Mouse (Mus musculus) neural tube, embryonic 12.5 days (tissue): ENCODE data around the gene Adam20. TPM values are rescaled to one million over a fixed set of nuclear protein-coding genes. Genes with fewer than 3 reads are reported as not detected.
"Not testable (repeated sequence)": the region's sequence is repeated elsewhere in the genome, so short reads cannot be mapped to it uniquely, and the experiment has no call there.

Experiments
- ATAC-seq: fragments of 200-750 bp; cut with Nextera tagmentation; 2 replicates; pipeline ENCODE4 v1.8.0; 2017; ENCODE audit warnings: low read depth, mild to moderate bottlenecking, moderate TSS enrichment, moderate library complexity; ENCODE audit not compliant: low FRiP score
- H3K27ac ChIP-seq: fragments of 300-500 bp; sonication (generic); 2 replicates; pipeline ENCODE4 v1.5.1; 2016
- H3K27me3 ChIP-seq: fragments of 300-500 bp; sonication (generic); replicated peaks from 2 replicates; pipeline ENCODE4 v1.6.1; 2016; ENCODE audit warnings: mild to moderate bottlenecking
- H3K36me3 ChIP-seq: fragments of 300-500 bp; sonication (generic); 2 replicates; pipeline ENCODE4 v1.6.1; 2016; ENCODE audit warnings: mild to moderate bottlenecking
- H3K4me1 ChIP-seq: fragments of 300-500 bp; sonication (generic); 2 replicates; pipeline ENCODE4 v1.6.1; 2016
- H3K4me2 ChIP-seq: fragments of 300-500 bp; sonication (generic); replicated peaks from 2 replicates; pipeline ENCODE4 v1.6.1; 2016; ENCODE audit warnings: mild to moderate bottlenecking
- H3K4me3 ChIP-seq: fragments of 300-500 bp; sonication (generic); 2 replicates; pipeline ENCODE4 v1.5.1; 2016
- H3K9ac ChIP-seq: fragments of 300-500 bp; sonication (generic); 2 replicates; pipeline ENCODE4 v1.6.1; 2016; ENCODE audit warnings: mild to moderate bottlenecking
- H3K9me3 ChIP-seq: fragments of 300-500 bp; sonication (generic); 2 replicates; pipeline ENCODE4 v1.6.1; 2016; ENCODE audit warnings: mild to moderate bottlenecking
- WGBS: fragments of 180-500 bp; shearing (Covaris S2); methylation state at CpG from one replicate; pipeline ENCODE4 v1.1.7; 2016; 5-methylcytosine and 5-hydroxymethylcytosine counted together
- polyA plus RNA-seq: library from polyadenylated mRNA; unstranded; fragments of >200 nt; fragmentation: Nextera tagmentation; extraction: Ambion mirVana; gene quantifications from 2 replicates; pipeline ENCODE4 v1.2.1, GENCODE M21; 2016

The Adam20 gene
- polyA plus RNA-seq = not detected in 2 replicates

- H3K27me3 ChIP-seq, H3K9ac ChIP-seq, H3K4me3 ChIP-seq, H3K36me3 ChIP-seq, H3K27ac ChIP-seq, H3K9me3 ChIP-seq, ATAC-seq, H3K4me2 ChIP-seq, H3K4me1 ChIP-seq: not testable (repeated sequence)
- WGBS = 76% methylated on average over 1 of the region's 1 CpGs
These were observed at the start of gene Adam20 for GRCm38 (mm10) chr8:40792973-40793372. TSS of gene Adam20 (plus strand) at chr8:40793273.

DNA sequence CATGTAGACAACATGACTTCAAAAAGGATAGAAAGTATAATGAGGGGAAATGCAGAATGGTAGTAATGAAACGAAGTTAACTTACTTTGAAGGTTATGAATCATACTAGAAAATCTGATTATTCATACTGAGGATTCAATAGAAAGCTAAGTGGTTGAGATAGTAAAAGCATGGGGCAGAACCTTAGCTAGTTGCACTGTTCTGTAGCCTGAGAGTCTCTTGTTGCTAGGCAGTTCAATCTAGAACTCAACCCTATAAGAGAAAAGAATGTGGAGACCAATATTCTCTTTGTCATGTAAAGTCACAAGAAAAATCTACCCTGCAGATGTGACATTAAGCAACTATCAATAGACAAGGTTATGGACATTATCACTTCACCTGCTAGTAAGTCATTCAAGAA is 41.2 kb upstream of the Adam20 start, which contains the start of gene Adam25:
Gene Adam25, plus strand, starts transcription at position 301 of the 400 bp plus-strand sequence.
- H3K4me2 ChIP-seq, H3K9ac ChIP-seq, ATAC-seq, H3K36me3 ChIP-seq, H3K4me3 ChIP-seq, H3K27me3 ChIP-seq, H3K9me3 ChIP-seq, H3K4me1 ChIP-seq, H3K27ac ChIP-seq: not testable (repeated sequence)
- WGBS = 64% methylated on average over 1 of the region's 1 CpGs

DNA sequence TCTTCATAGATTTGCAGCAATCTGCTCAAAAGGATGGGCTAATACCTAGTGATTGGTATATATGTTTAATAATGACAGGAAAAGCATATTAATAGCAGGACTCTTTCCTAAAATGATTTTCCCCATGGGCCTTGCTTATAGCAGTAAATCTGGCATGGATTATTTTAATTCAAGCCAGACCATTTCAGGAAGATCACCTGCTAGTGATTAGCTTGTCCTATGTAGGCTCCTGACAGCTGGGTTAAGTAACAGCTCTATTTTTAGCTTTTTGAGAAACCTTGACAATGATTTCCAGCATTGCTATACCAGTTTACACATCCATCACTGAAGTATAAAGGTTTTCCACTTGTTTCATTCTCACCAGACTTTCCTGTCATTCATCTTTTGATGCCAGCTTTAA is 9.8 kb upstream of the Adam20 start:
- no peaks in the 10 kb centered on the region for H3K36me3 ChIP-seq
- ATAC-seq = no peak
- no peaks in the 10 kb centered on the region for H3K4me1 ChIP-seq
- no peaks in the 10 kb centered on the region for H3K9me3 ChIP-seq
- H3K4me2 ChIP-seq = no peak overlapping the region
- H3K27me3 ChIP-seq = no peaks in the 10 kb centered on the region
- no peak overlapping the region for H3K4me3 ChIP-seq
- no peak overlapping the region for H3K9ac ChIP-seq
- H3K27ac ChIP-seq = no peak overlapping the region

GRCm38 (mm10) chr8:40803379-40804079 is 10.5 kb downstream of the Adam20 start:
- Histone ChIP-seq H3K36me3 (no peaks in the 10 kb centered on the region), H3K27ac (no peak overlapping the region), H3K4me1 (no peaks in the 10 kb centered on the region), H3K27me3 (no peaks in the 10 kb centered on the region), H3K4me2 (no peak overlapping the region), H3K9ac (no peak overlapping the region), H3K9me3 (no peaks in the 10 kb centered on the region), H3K4me3 (no peak overlapping the region)
- 87% methylated on average over 2 of the region's 2 CpGs for whole genome bisulfite sequencing
- no peak for ATAC-seq

Other genes with a start within 250 kb of the Adam20 start
- gene Adam24, start 118.2 kb upstream of the Adam20 start, polyA plus RNA-seq = not detected in 2 replicates
- gene Adam25, start 41.1 kb upstream of the Adam20 start, polyA plus RNA-seq = not detected in 2 replicates
- not detected in 2 replicates for gene Adam39, start 29.7 kb downstream of the Adam20 start, polyA plus RNA-seq